Mouse (Mus musculus): ENCODE data around the gene Xylt2. TPM values are rescaled to one million over a fixed set of nuclear protein-coding genes. Genes with fewer than 3 reads are reported as not detected.

Gene Xylt2
- polyA plus RNA-seq, 1 experiment, result 5.6 TPM

Other genes starting within 250 kb of the Xylt2 start
- gene Cacna1g, start 203.3 kb downstream of the Xylt2 start, polyA plus RNA-seq (2012; ENCODE audit: insufficient read depth, insufficient read length, missing spikeins), result 0.83 and 1.0 TPM in 2 replicates
- not detected in 2 replicates for gene Spata20, start 191.3 kb downstream of the Xylt2 start, polyA plus RNA-seq (2012; ENCODE audit: insufficient read depth, insufficient read length, missing spikeins)
- not detected in 2 replicates for gene Epn3, start 177.5 kb downstream of the Xylt2 start, polyA plus RNA-seq (2012; ENCODE audit: insufficient read depth, insufficient read length, missing spikeins)
- not detected in 2 replicates for gene Mycbpap, start 155.8 kb downstream of the Xylt2 start, polyA plus RNA-seq (2012; ENCODE audit: insufficient read depth, insufficient read length, missing spikeins)
- 4.2 and 5.3 TPM in 2 replicates for gene Rsad1, start 128.3 kb downstream of the Xylt2 start, polyA plus RNA-seq (2012; ENCODE audit: insufficient read depth, insufficient read length, missing spikeins)
- not detected in 2 replicates for gene Chad, start 112.5 kb downstream of the Xylt2 start, polyA plus RNA-seq (2012; ENCODE audit: insufficient read depth, insufficient read length, missing spikeins)
- gene Acsf2, start 75.6 kb downstream of the Xylt2 start, polyA plus RNA-seq (2012; ENCODE audit: insufficient read depth, insufficient read length, missing spikeins), result 70.3 and 94.2 TPM in 2 replicates
- 60.1 and 63.6 TPM in 2 replicates for gene Lrrc59, start 47.7 kb downstream of the Xylt2 start, polyA plus RNA-seq (2012; ENCODE audit: insufficient read depth, insufficient read length, missing spikeins)
- 138 and 145 TPM in 2 replicates for gene Mrpl27, start 23.7 kb downstream of the Xylt2 start, polyA plus RNA-seq (2012; ENCODE audit: insufficient read depth, insufficient read length, missing spikeins)
- not detected in 2 replicates for gene Eme1, start 23.6 kb downstream of the Xylt2 start, polyA plus RNA-seq (2012; ENCODE audit: insufficient read depth, insufficient read length, missing spikeins)
- gene Gm11541, start 27.0 kb upstream of the Xylt2 start, polyA plus RNA-seq (2012; ENCODE audit: insufficient read depth, insufficient read length, missing spikeins), result not detected in 2 replicates
- not detected in 2 replicates for gene Cdc34b, start 64.3 kb upstream of the Xylt2 start, polyA plus RNA-seq (2012; ENCODE audit: insufficient read depth, insufficient read length, missing spikeins)
- not detected in 2 replicates for gene Tmem92, start 105.2 kb upstream of the Xylt2 start, polyA plus RNA-seq (2012; ENCODE audit: insufficient read depth, insufficient read length, missing spikeins)